Mouse (Mus musculus): ENCODE results near the gene Gpc6. TPM values are rescaled to one million over a fixed set of nuclear protein-coding genes. Genes with fewer than 3 reads are reported as not detected.

The Gpc6 gene
- polyA plus RNA-seq, 1 experiment = 1.4 TPM

GRCm38 (mm10) chr14:117695565-117695964, 770.5 kb downstream of the Gpc6 start:
- Histone ChIP-seq H3K4me1 (ENCODE audit: control insufficient read depth, insufficient read depth, insufficient read length, low read length) (no peaks in the 10 kb centered on the region), H3K4me3 (ENCODE audit: insufficient read depth, low read depth, low read length) (no peak overlapping the region), H3K27ac (replicated peaks; ENCODE audit: low read depth, low read length) (no peak overlapping the region)

- H3K27ac ChIP-seq (replicated peaks; ENCODE audit: low read depth, low read length) = no peak overlapping the region
- H3K4me3 ChIP-seq (ENCODE audit: insufficient read depth, low read depth, low read length) = no peak overlapping the region
- H3K4me1 ChIP-seq (ENCODE audit: control insufficient read depth, insufficient read depth, insufficient read length, low read length) = no peaks in the 10 kb centered on the region
Observed at GRCm38 (mm10) chr14:117700670-117701280, 775.7 kb downstream of the Gpc6 start.

GRCm38 (mm10) chr14:117708817-117709216, 783.7 kb downstream of the Gpc6 start:
- Histone ChIP-seq H3K4me1 (ENCODE audit: control insufficient read depth, insufficient read depth, insufficient read length, low read length) (no peaks in the 10 kb centered on the region), H3K27ac (replicated peaks; ENCODE audit: low read depth, low read length) (no peak overlapping the region), H3K4me3 (ENCODE audit: insufficient read depth, low read depth, low read length) (no peak overlapping the region)

- H3K4me1 ChIP-seq (ENCODE audit: control insufficient read depth, insufficient read depth, insufficient read length, low read length) = no peaks in the 10 kb centered on the region
- no peak overlapping the region for H3K27ac ChIP-seq (replicated peaks; ENCODE audit: low read depth, low read length)
Observed at GRCm38 (mm10) chr14:117710463-117710911, 785.4 kb downstream of the Gpc6 start.

GRCm38 (mm10) chr14:117712311-117712710, 787.2 kb downstream of the Gpc6 start:
- no peak overlapping the region for H3K4me3 ChIP-seq (ENCODE audit: insufficient read depth, low read depth, low read length)
- H3K27ac ChIP-seq (replicated peaks; ENCODE audit: low read depth, low read length) = no peak overlapping the region
- H3K4me1 ChIP-seq (ENCODE audit: control insufficient read depth, insufficient read depth, insufficient read length, low read length) = no peaks in the 10 kb centered on the region

More at GRCm38 (mm10) chr14:117710463-117710911, 785.4 kb downstream of the Gpc6 start:
- H3K4me3 ChIP-seq (ENCODE audit: insufficient read depth, low read depth, low read length) = no peak overlapping the region

- Histone ChIP-seq H3K4me1 (ENCODE audit: control insufficient read depth, insufficient read depth, insufficient read length, low read length) (no peaks in the 10 kb centered on the region), H3K27ac (replicated peaks; ENCODE audit: low read depth, low read length) (no peak overlapping the region), H3K4me3 (ENCODE audit: insufficient read depth, low read depth, low read length) (no peak overlapping the region)
Observed at GRCm38 (mm10) chr14:117714165-117714564, 789.0 kb downstream of the Gpc6 start.

GRCm38 (mm10) chr14:117716305-117716704, 791.2 kb downstream of the Gpc6 start:
- H3K4me3 ChIP-seq (ENCODE audit: insufficient read depth, low read depth, low read length) = no peak overlapping the region
- no peak overlapping the region for H3K27ac ChIP-seq (replicated peaks; ENCODE audit: low read depth, low read length)
- no peaks in the 10 kb centered on the region for H3K4me1 ChIP-seq (ENCODE audit: control insufficient read depth, insufficient read depth, insufficient read length, low read length)

GRCm38 (mm10) chr14:117728741-117729140, 803.6 kb downstream of the Gpc6 start:
- no peaks in the 10 kb centered on the region for H3K4me1 ChIP-seq (ENCODE audit: control insufficient read depth, insufficient read depth, insufficient read length, low read length)
- H3K4me3 ChIP-seq (ENCODE audit: insufficient read depth, low read depth, low read length) = no peak overlapping the region
- H3K27ac ChIP-seq (replicated peaks; ENCODE audit: low read depth, low read length) = no peak overlapping the region

GRCm38 (mm10) chr14:117755231-117755630, 830.1 kb downstream of the Gpc6 start:
- Histone ChIP-seq H3K4me1 (ENCODE audit: control insufficient read depth, insufficient read depth, insufficient read length, low read length) (no peaks in the 10 kb centered on the region), H3K4me3 (ENCODE audit: insufficient read depth, low read depth, low read length) (no peak overlapping the region), H3K27ac (replicated peaks; ENCODE audit: low read depth, low read length) (no peak overlapping the region)

GRCm38 (mm10) chr14:117756505-117756904, 831.4 kb downstream of the Gpc6 start:
- Histone ChIP-seq H3K27ac (replicated peaks; ENCODE audit: low read depth, low read length) (no peak overlapping the region), H3K4me3 (ENCODE audit: insufficient read depth, low read depth, low read length) (no peak overlapping the region), H3K4me1 (ENCODE audit: control insufficient read depth, insufficient read depth, insufficient read length, low read length) (no peaks in the 10 kb centered on the region)

- no peaks in the 10 kb centered on the region for H3K4me1 ChIP-seq (ENCODE audit: control insufficient read depth, insufficient read depth, insufficient read length, low read length)
- no peak overlapping the region for H3K27ac ChIP-seq (replicated peaks; ENCODE audit: low read depth, low read length)
Observed at GRCm38 (mm10) chr14:117757790-117758358, 832.8 kb downstream of the Gpc6 start.

GRCm38 (mm10) chr14:117760830-117761517, 835.9 kb downstream of the Gpc6 start:
- H3K4me1 ChIP-seq (ENCODE audit: control insufficient read depth, insufficient read depth, insufficient read length, low read length) = no peaks in the 10 kb centered on the region
- no peak overlapping the region for H3K4me3 ChIP-seq (ENCODE audit: insufficient read depth, low read depth, low read length)
- H3K27ac ChIP-seq (replicated peaks; ENCODE audit: low read depth, low read length) = no peak overlapping the region

More at GRCm38 (mm10) chr14:117757790-117758358, 832.8 kb downstream of the Gpc6 start:
- no peak overlapping the region for H3K4me3 ChIP-seq (ENCODE audit: insufficient read depth, low read depth, low read length)

- Histone ChIP-seq H3K27ac (replicated peaks; ENCODE audit: low read depth, low read length) (no peak overlapping the region), H3K4me1 (ENCODE audit: control insufficient read depth, insufficient read depth, insufficient read length, low read length) (no peaks in the 10 kb centered on the region), H3K4me3 (ENCODE audit: insufficient read depth, low read depth, low read length) (no peak overlapping the region)
Observed at GRCm38 (mm10) chr14:117762934-117763333, 837.8 kb downstream of the Gpc6 start.

- H3K4me3 ChIP-seq (ENCODE audit: insufficient read depth, low read depth, low read length) = no peak overlapping the region
- no peak overlapping the region for H3K27ac ChIP-seq (replicated peaks; ENCODE audit: low read depth, low read length)
- H3K4me1 ChIP-seq (ENCODE audit: control insufficient read depth, insufficient read depth, insufficient read length, low read length) = no peaks in the 10 kb centered on the region
Observed at GRCm38 (mm10) chr14:117767861-117768260, 842.7 kb downstream of the Gpc6 start.

GRCm38 (mm10) chr14:117768697-117769096, 843.6 kb downstream of the Gpc6 start:
- no peak overlapping the region for H3K27ac ChIP-seq (replicated peaks; ENCODE audit: low read depth, low read length)
- H3K4me3 ChIP-seq (ENCODE audit: insufficient read depth, low read depth, low read length) = no peak overlapping the region
- H3K4me1 ChIP-seq (ENCODE audit: control insufficient read depth, insufficient read depth, insufficient read length, low read length) = no peaks in the 10 kb centered on the region

GRCm38 (mm10) chr14:117773373-117773772, 848.3 kb downstream of the Gpc6 start:
- Histone ChIP-seq H3K27ac (replicated peaks; ENCODE audit: low read depth, low read length) (no peak overlapping the region), H3K4me3 (ENCODE audit: insufficient read depth, low read depth, low read length) (no peak overlapping the region), H3K4me1 (ENCODE audit: control insufficient read depth, insufficient read depth, insufficient read length, low read length) (no peaks in the 10 kb centered on the region)
